Mouse (Mus musculus) urinary bladder, postnatal 14 days (tissue): ENCODE results near the gene Slc38a10.
A peak's percentile ranks its signal among the peaks of the same experiment; 100 is the strongest.

Experiments
- DNase-seq: peaks from one replicate; pipeline ENCODE4 v3.0.0; 2021; ENCODE audit warnings: low spot score

Slc38a10 gene

GRCm38 (mm10) chr11:120175948-120176347 is 24.8 kb upstream of the Slc38a10 start:
- DNase-seq = peak; percentile 26

GRCm38 (mm10) chr11:120173213-120173612 is 22.1 kb upstream of the Slc38a10 start:
- no peak for DNase-seq

- no peak for DNase-seq
Measured at GRCm38 (mm10) chr11:120171168-120171567, 20.0 kb upstream of the Slc38a10 start.

- DNase-seq = peak; percentile 62
Measured at GRCm38 (mm10) chr11:120169208-120169992, 18.3 kb upstream of the Slc38a10 start.

GRCm38 (mm10) chr11:120168516-120168915 is 17.4 kb upstream of the Slc38a10 start:
- DNase-seq = no peak

GRCm38 (mm10) chr11:120167921-120168356 is 16.8 kb upstream of the Slc38a10 start:
- no peak for DNase-seq

- DNase-seq = no peak
Measured at GRCm38 (mm10) chr11:120167059-120167458, 15.9 kb upstream of the Slc38a10 start.

GRCm38 (mm10) chr11:120164471-120165261 is 13.5 kb upstream of the Slc38a10 start:
- peak; percentile 42 for DNase-seq

GRCm38 (mm10) chr11:120164028-120164427 is 12.9 kb upstream of the Slc38a10 start:
- no peak for DNase-seq

GRCm38 (mm10) chr11:120163207-120163606 is 12.1 kb upstream of the Slc38a10 start:
- DNase-seq = no peak

GRCm38 (mm10) chr11:120161245-120161644 is 10.1 kb upstream of the Slc38a10 start:
- DNase-seq = no peak

- no peak for DNase-seq
Measured at GRCm38 (mm10) chr11:120160478-120160877, 9.3 kb upstream of the Slc38a10 start.

GRCm38 (mm10) chr11:120159653-120160052 is 8.5 kb upstream of the Slc38a10 start:
- DNase-seq = no peak

GRCm38 (mm10) chr11:120158828-120159227 is 7.7 kb upstream of the Slc38a10 start:
- DNase-seq = no peak

GRCm38 (mm10) chr11:120150440-120151112 is 570 bp downstream of the Slc38a10 start:
- no peak for DNase-seq

- DNase-seq = no peak
Measured at GRCm38 (mm10) chr11:120149510-120150200, 1.5 kb downstream of the Slc38a10 start.

- no peak for DNase-seq
Measured at GRCm38 (mm10) chr11:120148201-120148855, 2.8 kb downstream of the Slc38a10 start.

GRCm38 (mm10) chr11:120143708-120144497 is 7.2 kb downstream of the Slc38a10 start:
- DNase-seq = no peak

GRCm38 (mm10) chr11:120142601-120143051 is 8.5 kb downstream of the Slc38a10 start:
- peak; percentile 33 for DNase-seq

GRCm38 (mm10) chr11:120140255-120140654 is 10.9 kb downstream of the Slc38a10 start:
- DNase-seq = no peak
